Mouse (Mus musculus): Measurements from ENCODE around the gene Gm3424. TPM values are rescaled to one million over a fixed set of nuclear protein-coding genes. Genes with fewer than 3 reads are reported as not detected.
"Not testable (repeated sequence)": the region's sequence is repeated elsewhere in the genome, so short reads cannot be mapped to it uniquely, and the experiment has no call there.

Gene Gm3424
- polyA plus RNA-seq (2014; fragmentation: Nextera tagmentation; extraction: Ambion mirVana) = not detected in 2 replicates

DNA sequence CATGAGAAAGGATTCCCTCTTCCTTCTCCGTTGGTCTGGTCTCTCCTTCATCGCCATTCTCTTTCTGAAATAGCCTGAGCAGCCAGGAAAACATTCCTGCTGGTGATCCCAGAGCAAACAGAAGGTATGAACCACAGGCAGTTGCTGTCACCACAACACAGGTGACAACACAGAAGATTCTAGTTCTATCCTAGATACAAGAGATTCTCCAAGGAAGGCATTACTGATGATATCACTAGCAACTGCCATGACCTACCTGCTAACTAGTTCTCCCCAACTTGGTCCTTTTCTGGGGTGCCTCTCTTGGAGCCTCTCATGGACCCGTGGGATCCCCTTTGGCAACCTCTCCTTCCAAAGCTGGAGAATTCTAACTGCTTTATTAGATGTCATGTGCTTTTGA, at the start of gene Gm3424:
Gene Gm3424, minus strand, starts transcription at position 101 of the 400 bp plus-strand sequence.
- not testable (repeated sequence) for H3K36me3 ChIP-seq (ENCODE audit: control insufficient read depth, insufficient read depth, low read length); H3K4me2 ChIP-seq (ENCODE audit: low read depth, severe bottlenecking); H3K27ac ChIP-seq (replicated peaks; ENCODE audit: low read depth, low read length); H3K9me3 ChIP-seq (ENCODE audit: control insufficient read depth, low read length); H3K4me3 ChIP-seq (ENCODE audit: low read depth, low read length); DNase-seq (ENCODE audit: low spot score); H3K9ac ChIP-seq (ENCODE audit: low read length); H3K27me3 ChIP-seq (ENCODE audit: control insufficient read depth, insufficient read depth, low read length); ATAC-seq (ENCODE audit: insufficient number of reproducible peaks, low FRiP score, low TSS enrichment, low read depth); H3K4me1 ChIP-seq (ENCODE audit: control insufficient read depth, insufficient read depth, low read length)
- WGBS = no CpG with 5 or more reads among the region's 3 CpGs

DNA sequence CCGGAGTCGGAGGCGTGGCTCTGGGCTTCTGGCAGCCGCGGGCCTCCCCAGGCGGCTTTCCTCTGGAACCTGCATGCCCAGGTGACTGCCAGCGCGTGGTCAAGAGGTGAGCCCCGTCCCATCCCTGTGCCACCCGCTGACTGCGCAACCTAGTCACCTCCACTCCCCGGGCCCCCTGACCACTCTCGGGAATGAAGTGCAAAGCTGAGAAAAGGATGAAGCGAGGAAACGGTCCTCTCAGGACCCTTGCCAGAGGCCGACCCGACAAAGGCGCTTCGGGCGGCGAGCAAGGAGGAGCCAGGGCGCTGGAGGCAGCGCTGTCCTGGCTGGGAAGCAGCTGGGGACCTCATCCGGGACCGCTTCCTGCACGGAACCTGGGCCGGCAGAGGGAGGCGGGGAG, 49.7 kb upstream of the Gm3424 start:
- H3K27me3 ChIP-seq (ENCODE audit: control insufficient read depth, insufficient read depth, low read length); H3K27ac ChIP-seq (replicated peaks; ENCODE audit: low read depth, low read length); ATAC-seq (ENCODE audit: insufficient number of reproducible peaks, low FRiP score, low TSS enrichment, low read depth); H3K4me1 ChIP-seq (ENCODE audit: control insufficient read depth, insufficient read depth, low read length); H3K9ac ChIP-seq (ENCODE audit: low read length); H3K36me3 ChIP-seq (ENCODE audit: control insufficient read depth, insufficient read depth, low read length); H3K9me3 ChIP-seq (ENCODE audit: control insufficient read depth, low read length): not testable (repeated sequence)
- WGBS = 0% methylated on average over 21 of the region's 28 CpGs
- H3K4me2 ChIP-seq (ENCODE audit: low read depth, severe bottlenecking) = peak overlapping the region; percentile 50
- H3K4me3 ChIP-seq (ENCODE audit: low read depth, low read length) = peak overlapping the region; percentile 26
- peak; percentile 29 for DNase-seq (ENCODE audit: low spot score)

DNA sequence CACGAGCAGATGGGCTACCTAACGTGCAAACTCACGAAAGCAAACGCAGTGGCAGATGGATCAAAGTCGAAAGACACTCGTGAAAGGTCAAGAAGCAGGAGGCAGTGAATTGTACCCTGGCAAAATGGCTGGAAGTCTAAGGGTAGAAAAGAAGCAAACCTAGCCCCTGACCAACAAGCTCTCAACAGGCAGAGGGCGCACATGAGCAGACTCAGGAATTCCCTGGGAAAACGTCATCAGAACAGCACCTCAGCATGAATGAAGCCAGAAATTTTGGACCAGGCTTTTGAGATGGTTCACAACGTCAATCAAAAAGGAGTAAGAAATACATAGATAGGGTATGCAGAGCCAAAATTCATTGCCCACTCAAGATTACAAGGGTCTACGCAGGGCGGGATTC, 49.0 kb upstream of the Gm3424 start:
- not testable (repeated sequence) for H3K9ac ChIP-seq (ENCODE audit: low read length); H3K9me3 ChIP-seq (ENCODE audit: control insufficient read depth, low read length); H3K4me1 ChIP-seq (ENCODE audit: control insufficient read depth, insufficient read depth, low read length); H3K36me3 ChIP-seq (ENCODE audit: control insufficient read depth, insufficient read depth, low read length); H3K4me3 ChIP-seq (ENCODE audit: low read depth, low read length); H3K27ac ChIP-seq (replicated peaks; ENCODE audit: low read depth, low read length); H3K27me3 ChIP-seq (ENCODE audit: control insufficient read depth, insufficient read depth, low read length); H3K4me2 ChIP-seq (ENCODE audit: low read depth, severe bottlenecking); ATAC-seq (ENCODE audit: insufficient number of reproducible peaks, low FRiP score, low TSS enrichment, low read depth)
- peak; percentile 76 for DNase-seq (ENCODE audit: low spot score)
- WGBS = 10% methylated on average over 4 of the region's 11 CpGs

DNA sequence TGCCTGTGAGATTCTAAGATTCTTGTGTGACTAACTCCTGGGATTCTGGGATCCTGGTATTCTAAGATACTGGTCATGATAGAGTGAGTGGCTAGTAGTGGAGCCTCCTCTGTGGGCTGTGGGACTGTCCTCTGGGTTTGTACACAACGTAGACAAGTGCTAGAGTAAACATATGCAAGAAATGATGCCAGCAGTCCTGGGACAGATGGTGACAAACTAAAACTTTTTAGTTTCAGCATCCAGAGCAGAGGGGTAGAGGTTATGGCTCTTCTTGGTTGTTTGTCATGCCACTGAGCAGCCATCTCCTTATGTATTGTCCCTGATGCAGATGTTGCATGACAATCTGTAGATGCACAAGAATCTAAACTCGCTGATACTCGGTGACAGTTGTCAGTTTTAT, 25.8 kb upstream of the Gm3424 start:
- not testable (repeated sequence) for ATAC-seq (ENCODE audit: insufficient number of reproducible peaks, low FRiP score, low TSS enrichment, low read depth); H3K9me3 ChIP-seq (ENCODE audit: control insufficient read depth, low read length); DNase-seq (ENCODE audit: low spot score); H3K27me3 ChIP-seq (ENCODE audit: control insufficient read depth, insufficient read depth, low read length); H3K27ac ChIP-seq (replicated peaks; ENCODE audit: low read depth, low read length); H3K9ac ChIP-seq (ENCODE audit: low read length); H3K4me2 ChIP-seq (ENCODE audit: low read depth, severe bottlenecking); H3K36me3 ChIP-seq (ENCODE audit: control insufficient read depth, insufficient read depth, low read length); H3K4me3 ChIP-seq (ENCODE audit: low read depth, low read length); H3K4me1 ChIP-seq (ENCODE audit: control insufficient read depth, insufficient read depth, low read length)
- 86% methylated on average over 3 of the region's 3 CpGs for WGBS

DNA sequence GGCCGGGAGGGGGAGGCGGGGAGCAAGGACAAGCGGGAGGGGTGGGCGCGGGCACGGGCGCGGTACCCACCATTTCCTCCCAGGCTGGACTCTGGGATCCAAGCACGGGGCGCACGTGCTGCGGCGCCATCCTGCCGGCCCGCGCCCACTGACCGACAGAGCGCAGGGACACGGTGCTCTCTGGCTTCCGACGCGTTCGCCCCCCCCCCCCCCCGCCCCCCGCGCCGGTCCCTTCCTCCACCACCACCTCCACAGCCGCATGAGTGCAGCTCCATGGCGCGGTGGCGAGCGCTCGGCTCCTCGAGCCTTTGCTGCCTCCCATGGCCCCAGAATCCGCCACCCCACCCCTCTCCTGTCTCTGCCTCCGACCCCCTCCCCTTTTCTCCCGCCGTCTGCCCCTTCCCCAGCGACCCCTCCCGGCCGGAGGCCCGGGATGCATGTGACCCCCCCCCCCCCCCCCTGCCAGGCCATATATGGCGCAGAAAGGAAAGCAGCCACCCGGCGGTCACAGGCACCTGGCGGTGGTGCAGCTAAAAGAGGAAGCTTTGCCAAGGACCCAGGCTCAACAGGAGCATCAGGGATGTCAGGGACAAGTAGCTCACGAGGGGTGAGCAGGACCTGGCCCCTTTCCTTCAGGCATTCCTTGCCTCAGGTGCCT, 17.3 kb downstream of the Gm3424 start:
- H3K36me3 ChIP-seq (ENCODE audit: control insufficient read depth, insufficient read depth, low read length); H3K9ac ChIP-seq (ENCODE audit: low read length); H3K4me2 ChIP-seq (ENCODE audit: low read depth, severe bottlenecking); H3K9me3 ChIP-seq (ENCODE audit: control insufficient read depth, low read length); DNase-seq (ENCODE audit: low spot score); ATAC-seq (ENCODE audit: insufficient number of reproducible peaks, low FRiP score, low TSS enrichment, low read depth); H3K27me3 ChIP-seq (ENCODE audit: control insufficient read depth, insufficient read depth, low read length); H3K27ac ChIP-seq (replicated peaks; ENCODE audit: low read depth, low read length); H3K4me3 ChIP-seq (ENCODE audit: low read depth, low read length); H3K4me1 ChIP-seq (ENCODE audit: control insufficient read depth, insufficient read depth, low read length): not testable (repeated sequence)
- WGBS = no CpG with 5 or more reads among the region's 47 CpGs

DNA sequence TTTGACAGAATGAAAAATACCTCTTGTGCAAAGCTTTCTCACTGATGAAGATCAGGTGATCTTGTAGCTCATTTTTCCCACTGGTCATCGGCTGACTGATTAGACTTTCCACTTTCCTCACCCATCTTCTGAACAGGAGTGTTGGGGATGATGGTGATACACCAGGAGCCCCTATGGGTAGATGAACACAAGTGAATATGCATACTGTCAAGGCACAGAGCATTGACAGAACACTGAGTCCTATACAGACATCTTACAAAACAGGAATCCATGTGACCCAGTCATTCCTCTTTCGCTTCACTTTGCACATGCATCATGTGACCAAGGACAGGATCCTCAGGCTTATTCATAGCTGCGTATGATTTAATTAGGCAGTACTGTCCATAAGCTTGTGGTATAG, 22.2 kb downstream of the Gm3424 start, which contains the start of gene Gm3383:
Gene Gm3383, minus strand, starts transcription at position 101 of the 400 bp plus-strand sequence.
- ATAC-seq (ENCODE audit: insufficient number of reproducible peaks, low FRiP score, low TSS enrichment, low read depth) = not testable (repeated sequence)

More for the DNA sequence above, 22.2 kb downstream of the Gm3424 start, which contains the start of gene Gm3383:
- H3K4me3 ChIP-seq (ENCODE audit: low read depth, low read length); DNase-seq (ENCODE audit: low spot score); H3K9me3 ChIP-seq (ENCODE audit: control insufficient read depth, low read length); H3K4me2 ChIP-seq (ENCODE audit: low read depth, severe bottlenecking); H3K27me3 ChIP-seq (ENCODE audit: control insufficient read depth, insufficient read depth, low read length); H3K27ac ChIP-seq (replicated peaks; ENCODE audit: low read depth, low read length); H3K9ac ChIP-seq (ENCODE audit: low read length); H3K4me1 ChIP-seq (ENCODE audit: control insufficient read depth, insufficient read depth, low read length); H3K36me3 ChIP-seq (ENCODE audit: control insufficient read depth, insufficient read depth, low read length): not testable (repeated sequence)
- WGBS = no CpG with 5 or more reads among the region's 3 CpGs

Other genes starting within 250 kb of the Gm3424 start
- gene Gm8265, start 197.3 kb downstream of the Gm3424 start, polyA plus RNA-seq (2014; fragmentation: Nextera tagmentation; extraction: Ambion mirVana) = not detected in 2 replicates
- not detected in 2 replicates for gene Gm9603, start 142.9 kb downstream of the Gm3424 start, polyA plus RNA-seq (2014; fragmentation: Nextera tagmentation; extraction: Ambion mirVana)
- 0.09 TPM in 1 of 2 replicates, not detected in the other for gene Gm3373, start 88.8 kb downstream of the Gm3424 start, polyA plus RNA-seq (2014; fragmentation: Nextera tagmentation; extraction: Ambion mirVana)
- 0.60 and 0.83 TPM in 2 replicates for gene Gm3383, start 22.3 kb downstream of the Gm3424 start, polyA plus RNA-seq (2014; fragmentation: Nextera tagmentation; extraction: Ambion mirVana)
- gene Gm8237, start 50.1 kb upstream of the Gm3424 start, polyA plus RNA-seq (2014; fragmentation: Nextera tagmentation; extraction: Ambion mirVana) = not detected in 2 replicates
- gene Gm3248, start 131.4 kb upstream of the Gm3424 start, polyA plus RNA-seq (2014; fragmentation: Nextera tagmentation; extraction: Ambion mirVana) = 0.16 and 0.20 TPM in 2 replicates
- not detected in 2 replicates for gene Gm3453, start 148.8 kb upstream of the Gm3424 start, polyA plus RNA-seq (2014; fragmentation: Nextera tagmentation; extraction: Ambion mirVana)
- gene Gm6337, start 227.9 kb upstream of the Gm3424 start, polyA plus RNA-seq (2014; fragmentation: Nextera tagmentation; extraction: Ambion mirVana) = not detected in 2 replicates